Mouse (Mus musculus) forebrain, postnatal 0 days (tissue): ENCODE data around the gene Chrnb1. TPM values are rescaled to one million over a fixed set of nuclear protein-coding genes. Genes with fewer than 3 reads are reported as not detected.

ENCODE experiments used
- ATAC-seq: fragments of 200-750 bp; cut with Nextera tagmentation; 2 replicates; pipeline ENCODE4 v1.8.0; 2017; ENCODE audit warnings: mild to moderate bottlenecking, moderate library complexity
- DNase-seq: peaks from one replicate; pipeline ENCODE4 v3.0.0-alpha.2; 2015
- H3K27ac ChIP-seq: fragments of 300-500 bp; sonication (generic); 2 replicates; pipeline ENCODE4 v1.5.1; 2014; ENCODE audit warnings: low read depth, mild to moderate bottlenecking, antibody characterized with exemption, low read length, moderate library complexity, mixed read lengths
- H3K27me3 ChIP-seq: fragments of 300-500 bp; sonication (generic); 2 replicates; pipeline ENCODE4 v1.6.1; 2014; ENCODE audit warnings: mild to moderate bottlenecking, low read length, mixed read lengths; ENCODE audit not compliant: insufficient read depth
- H3K36me3 ChIP-seq: fragments of 300-500 bp; sonication (generic); 2 replicates; pipeline ENCODE4 v1.6.1; 2014; ENCODE audit warnings: mild to moderate bottlenecking, moderate library complexity; ENCODE audit not compliant: insufficient read depth
- H3K4me1 ChIP-seq: fragments of 300-500 bp; sonication (generic); 2 replicates; pipeline ENCODE4 v1.6.1; 2014; ENCODE audit warnings: antibody characterized with exemption; ENCODE audit not compliant: insufficient read depth
- H3K4me2 ChIP-seq: fragments of 300-500 bp; sonication (generic); 2 replicates; pipeline ENCODE4 v1.6.1; 2014; ENCODE audit warnings: low read depth, mild to moderate bottlenecking, moderate library complexity
- H3K4me3 ChIP-seq: fragments of 300-500 bp; sonication (generic); 2 replicates; pipeline ENCODE4 v1.5.1; 2014; ENCODE audit warnings: low read depth, low read length, mixed read lengths
- H3K9ac ChIP-seq: fragments of 300-500 bp; sonication (generic); 2 replicates; pipeline ENCODE4 v1.6.1; 2014; ENCODE audit warnings: mild to moderate bottlenecking
- H3K9me3 ChIP-seq: fragments of 300-500 bp; sonication (generic); 2 replicates; pipeline ENCODE4 v1.6.1; 2016; ENCODE audit warnings: low read length
- CTCF ChIP-seq: sonication (generic); IDR thresholded peaks from 2 replicates; pipeline ENCODE4 v1.5.1; 2016; ENCODE audit warnings: antibody characterized with exemption, control low read depth, low read depth
- WGBS: fragments of 180-500 bp; shearing (Covaris S2); extraction: QIAGEN DNeasy Blood & Tissue Kit; methylation state at CpG from one replicate; pipeline ENCODE4 v1.1.7; 2014; 5-methylcytosine and 5-hydroxymethylcytosine counted together
- polyA plus RNA-seq: library from polyadenylated mRNA; unstranded; fragments of >200 nt; fragmentation: Nextera tagmentation; extraction: Ambion mirVana; gene quantifications from 2 replicates; pipeline ENCODE4 v1.2.1, GENCODE M21; 2015
- total RNA-seq: library from RNA; depleted of rRNA; stranded (reverse); fragments of >200 nt; gene quantifications from 2 replicates; pipeline ENCODE4 v1.2.3, GENCODE M21; 2014; rRNA removed

Gene Chrnb1
- total and polyA plus RNA-seq, 2 experiments from 2014 or later: 0.33 to 1.2 TPM

DNA sequence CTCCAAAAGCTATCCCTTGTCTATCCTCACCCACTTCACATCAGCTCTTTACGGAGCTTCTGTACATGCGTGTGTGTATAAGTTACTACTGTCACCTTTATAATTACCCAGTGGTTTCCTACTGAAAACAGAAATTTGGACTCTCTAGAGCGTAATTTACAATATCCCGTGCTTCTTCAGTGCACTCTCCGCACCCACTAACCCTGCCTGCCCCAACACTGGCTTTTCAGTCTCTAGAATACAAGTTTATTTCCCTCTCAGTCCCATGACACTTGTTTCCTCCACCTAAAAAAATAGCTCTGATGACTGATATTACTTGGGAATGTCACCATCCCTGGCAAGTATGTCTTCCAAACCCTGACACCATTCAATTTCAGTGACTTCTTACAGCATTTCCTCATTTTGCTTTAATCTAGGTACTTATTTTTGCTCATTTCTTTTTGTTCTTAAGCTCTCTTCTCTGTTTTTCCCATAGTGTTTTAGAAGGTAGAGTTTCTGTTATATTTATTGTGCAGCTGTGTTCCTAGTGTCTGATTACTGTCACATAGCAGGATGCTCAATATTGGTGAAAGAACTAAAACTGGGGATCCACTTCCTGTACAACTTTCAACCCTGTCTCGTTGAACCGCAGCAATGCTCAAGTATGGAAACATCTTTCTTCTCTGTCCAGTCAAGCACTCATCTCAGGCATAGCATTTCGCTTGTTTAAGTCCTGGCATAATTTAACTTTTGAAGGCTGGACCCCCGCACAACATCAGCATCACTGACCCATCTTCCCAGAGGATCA lies 38.2 kb downstream of the Chrnb1 start:
- peak overlapping the region; percentile 67 for H3K4me2 ChIP-seq
- DNase-seq (no peak), ATAC-seq (no peak)
- WGBS: 40% methylated on average over 9 of the region's 9 CpGs
- H3K9me3 ChIP-seq: no peaks in the 10 kb centered on the region
- H3K27ac ChIP-seq: peak overlapping the region; percentile 97
- H3K9ac ChIP-seq: peak overlapping the region; percentile 72
- peaks cover 24% of the 10 kb centered on the region for H3K4me1 ChIP-seq
- no peaks in the 10 kb centered on the region for H3K36me3 ChIP-seq
- peak overlapping the region; percentile 58 for H3K4me3 ChIP-seq
- H3K27me3 ChIP-seq: no peaks in the 10 kb centered on the region
- TF ChIP-seq CTCF: no peak

DNA sequence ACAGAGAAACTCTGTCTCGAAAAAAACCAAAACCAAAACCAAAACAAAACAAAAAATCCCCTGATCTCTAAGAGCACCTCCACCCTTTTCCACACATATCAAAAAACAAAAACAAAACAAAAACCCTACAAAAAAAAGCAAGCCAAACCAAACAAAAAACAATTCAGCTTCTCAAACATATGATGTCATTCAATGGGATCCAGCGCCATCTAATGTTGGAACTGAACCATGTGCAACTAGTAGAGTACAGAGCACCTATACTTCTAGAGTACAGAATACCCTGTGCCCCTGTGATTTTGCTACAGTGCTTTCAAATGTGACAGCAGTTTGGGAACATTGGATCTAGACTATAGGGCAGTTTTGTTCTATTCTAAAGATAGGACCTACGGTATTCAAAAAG lies 41.0 kb downstream of the Chrnb1 start:
- no peak overlapping the region for H3K4me3 ChIP-seq
- peak; percentile 78 for TF ChIP-seq CTCF
- H3K36me3 ChIP-seq: no peaks in the 10 kb centered on the region
- DNase-seq: peak; percentile 81
- no peak overlapping the region for H3K9ac ChIP-seq
- H3K27ac ChIP-seq: no peak overlapping the region
- H3K4me2 ChIP-seq: no peak overlapping the region
- no peaks in the 10 kb centered on the region for H3K9me3 ChIP-seq
- peaks cover 17% of the 10 kb centered on the region for H3K4me1 ChIP-seq
- 35% methylated on average over 3 of the region's 3 CpGs for WGBS
- no peaks in the 10 kb centered on the region for H3K27me3 ChIP-seq
- no peak for ATAC-seq

DNA sequence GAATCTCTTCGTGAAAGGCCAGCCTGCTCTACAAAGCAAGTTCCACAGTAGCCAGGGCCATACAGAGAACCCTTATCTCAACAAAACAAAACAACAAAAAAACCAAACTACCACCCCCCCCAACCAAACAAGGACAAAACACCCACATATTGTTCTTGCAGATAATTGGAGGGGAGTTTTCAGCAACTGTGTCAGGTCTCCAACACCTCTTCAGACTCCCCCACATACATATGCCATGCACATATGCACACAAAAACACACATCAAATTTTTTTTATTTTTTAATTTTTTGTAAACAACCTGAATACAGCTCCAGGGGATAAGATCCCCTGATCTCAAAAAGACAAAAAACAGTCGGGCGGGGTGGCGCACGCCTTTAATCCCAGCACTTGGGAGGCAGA lies 41.5 kb downstream of the Chrnb1 start:
- no peak for ATAC-seq

DNA sequence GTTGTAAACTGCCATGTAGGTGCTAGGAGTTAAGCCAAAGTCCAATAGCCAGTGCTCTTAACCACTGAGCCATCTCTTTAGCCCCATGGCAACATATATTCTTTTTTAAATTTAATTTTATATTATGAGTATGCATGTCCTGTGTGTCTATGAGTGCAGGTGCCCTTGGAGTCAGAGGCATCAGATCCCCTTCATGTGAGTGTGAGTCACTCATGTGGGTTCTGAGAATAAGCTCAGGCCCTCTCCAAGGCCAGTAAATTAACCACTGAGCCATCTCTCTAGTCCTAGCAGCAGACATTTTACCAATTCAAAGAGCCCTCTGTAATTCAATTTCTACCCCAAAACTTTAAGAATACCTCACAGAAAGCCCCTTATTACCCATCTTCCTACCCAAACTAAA lies 43.1 kb downstream of the Chrnb1 start:
- no peak for TF ChIP-seq CTCF
- H3K4me1 ChIP-seq: peaks cover 15% of the 10 kb centered on the region
- H3K4me3 ChIP-seq: no peak overlapping the region
- no peak overlapping the region for H3K9ac ChIP-seq
- no peaks in the 10 kb centered on the region for H3K36me3 ChIP-seq
- no peak overlapping the region for H3K27ac ChIP-seq
- no peak overlapping the region for H3K4me2 ChIP-seq
- no peaks in the 10 kb centered on the region for H3K9me3 ChIP-seq
- no peaks in the 10 kb centered on the region for H3K27me3 ChIP-seq
- DNase-seq (no peak), ATAC-seq (no peak)

More for the DNA sequence above, 41.5 kb downstream of the Chrnb1 start:
- peaks cover 15% of the 10 kb centered on the region for H3K4me1 ChIP-seq
- no peaks in the 10 kb centered on the region for H3K36me3 ChIP-seq
- H3K27ac ChIP-seq: no peak overlapping the region
- TF ChIP-seq CTCF: no peak
- WGBS: 87% methylated on average over 5 of the region's 5 CpGs
- no peak overlapping the region for H3K4me3 ChIP-seq
- H3K4me2 ChIP-seq: no peak overlapping the region
- H3K9me3 ChIP-seq: no peaks in the 10 kb centered on the region
- DNase-seq: no peak
- H3K27me3 ChIP-seq: no peaks in the 10 kb centered on the region
- no peak overlapping the region for H3K9ac ChIP-seq

DNA sequence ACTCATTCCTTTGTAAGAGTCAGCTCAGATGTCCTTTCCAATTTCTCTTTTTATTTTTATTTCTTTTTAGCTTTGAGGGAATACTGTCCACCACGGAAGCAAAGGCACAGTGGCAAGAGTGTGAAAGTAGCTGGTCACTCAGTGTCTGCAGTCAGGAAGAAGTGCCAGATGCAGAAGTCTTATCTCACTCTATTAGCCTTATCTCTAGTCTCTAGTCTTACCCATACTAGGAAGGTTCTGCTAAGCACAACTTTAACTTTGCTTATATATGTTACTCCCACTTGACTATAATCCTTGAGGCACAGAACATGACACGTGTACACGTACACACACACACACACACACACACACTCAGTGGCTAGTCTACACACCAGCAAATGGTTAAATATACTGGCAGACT lies 44.1 kb downstream of the Chrnb1 start:
- Histone ChIP-seq H3K9ac (no peak overlapping the region), H3K36me3 (peaks cover 7% of the 10 kb centered on the region), H3K4me2 (no peak overlapping the region), H3K4me3 (no peak overlapping the region), H3K9me3 (no peaks in the 10 kb centered on the region), H3K4me1 (peaks cover 10% of the 10 kb centered on the region), H3K27me3 (no peaks in the 10 kb centered on the region), H3K27ac (no peak overlapping the region)
- WGBS: 83% methylated on average over 3 of the region's 3 CpGs
- DNase-seq (no peak), ATAC-seq (no peak)
- TF ChIP-seq CTCF: no peak

Other genes starting within 250 kb of the Chrnb1 start
Only the 30 nearest of the 45 such genes appear.
- gene Fxr2, start 163.0 kb downstream of the Chrnb1 start, total RNA-seq: 83.9 and 94.5 TPM in 2 replicates
- gene Fxr2, start 163.0 kb downstream of the Chrnb1 start, polyA plus RNA-seq: 23.1 and 25.2 TPM in 2 replicates
- gene Sox15, start 140.6 kb downstream of the Chrnb1 start, total RNA-seq: not detected in 2 replicates
- not detected in 2 replicates for gene Sox15, start 140.6 kb downstream of the Chrnb1 start, polyA plus RNA-seq
- 158 and 214 TPM in 2 replicates for gene Mpdu1, start 133.3 kb downstream of the Chrnb1 start, total RNA-seq
- gene Mpdu1, start 133.3 kb downstream of the Chrnb1 start, polyA plus RNA-seq: 118 and 122 TPM in 2 replicates
- 6.4 and 7.7 TPM in 2 replicates for gene Cd68, start 129.8 kb downstream of the Chrnb1 start, total RNA-seq
- gene Cd68, start 129.8 kb downstream of the Chrnb1 start, polyA plus RNA-seq: 16.0 and 16.3 TPM in 2 replicates
- 1,003 and 1,045 TPM in 2 replicates for gene Eif4a1, start 123.5 kb downstream of the Chrnb1 start, total RNA-seq
- gene Eif4a1, start 123.5 kb downstream of the Chrnb1 start, polyA plus RNA-seq: 614 and 772 TPM in 2 replicates
- 79.2 and 82.4 TPM in 2 replicates for gene Senp3, start 113.9 kb downstream of the Chrnb1 start, total RNA-seq
- gene Senp3, start 113.9 kb downstream of the Chrnb1 start, polyA plus RNA-seq: 60.6 and 77.6 TPM in 2 replicates
- 1.3 TPM in 1 of 2 replicates, not detected in the other for gene Tnfsf13, start 110.2 kb downstream of the Chrnb1 start, total RNA-seq
- 0.48 and 0.61 TPM in 2 replicates for gene Tnfsf13, start 110.2 kb downstream of the Chrnb1 start, polyA plus RNA-seq
- 3.3 and 6.7 TPM in 2 replicates for gene Tnfsf12, start 100.1 kb downstream of the Chrnb1 start, total RNA-seq
- gene Tnfsf12, start 100.1 kb downstream of the Chrnb1 start, polyA plus RNA-seq: 4.3 and 7.4 TPM in 2 replicates
- 0.95 and 4.4 TPM in 2 replicates for gene Tnfsfm13, start 99.8 kb downstream of the Chrnb1 start, total RNA-seq
- 1.4 and 2.1 TPM in 2 replicates for gene Tnfsfm13, start 99.8 kb downstream of the Chrnb1 start, polyA plus RNA-seq
- 11.1 and 20.5 TPM in 2 replicates for gene Polr2a, start 37.3 kb downstream of the Chrnb1 start, total RNA-seq
- gene Polr2a, start 37.3 kb downstream of the Chrnb1 start, polyA plus RNA-seq: 9.1 and 10.0 TPM in 2 replicates
- not detected in 2 replicates for gene Slc35g3, start 34.0 kb downstream of the Chrnb1 start, total RNA-seq
- gene Slc35g3, start 34.0 kb downstream of the Chrnb1 start, polyA plus RNA-seq: 0.21 TPM in 1 of 2 replicates, not detected in the other
- gene Zbtb4, start 30.0 kb downstream of the Chrnb1 start, total RNA-seq: 20.3 and 22.9 TPM in 2 replicates
- 2.1 and 2.7 TPM in 2 replicates for gene Zbtb4, start 30.0 kb downstream of the Chrnb1 start, polyA plus RNA-seq
- gene Fgf11, start 5.9 kb upstream of the Chrnb1 start, total RNA-seq: 10.1 and 15.9 TPM in 2 replicates
- gene Fgf11, start 5.9 kb upstream of the Chrnb1 start, polyA plus RNA-seq: 1.6 and 3.1 TPM in 2 replicates
- 0.23 and 0.76 TPM in 2 replicates for gene Tmem102, start 9.7 kb upstream of the Chrnb1 start, total RNA-seq
- gene Tmem102, start 9.7 kb upstream of the Chrnb1 start, polyA plus RNA-seq: 0.74 and 1.2 TPM in 2 replicates
- not detected in 2 replicates for gene Gm39566, start 19.4 kb upstream of the Chrnb1 start, total RNA-seq
- gene Gm39566, start 19.4 kb upstream of the Chrnb1 start, polyA plus RNA-seq: not detected in 2 replicates
- gene Spem2, start 22.5 kb upstream of the Chrnb1 start, total RNA-seq: not detected in 2 replicates
- not detected in 2 replicates for gene Spem2, start 22.5 kb upstream of the Chrnb1 start, polyA plus RNA-seq
- 0.38 and 0.62 TPM in 2 replicates for gene Spem1, start 26.2 kb upstream of the Chrnb1 start, total RNA-seq
- gene Spem1, start 26.2 kb upstream of the Chrnb1 start, polyA plus RNA-seq: 0.23 and 0.50 TPM in 2 replicates
- gene Nlgn2, start 41.8 kb upstream of the Chrnb1 start, total RNA-seq: 82.2 and 104 TPM in 2 replicates
- 13.0 and 18.2 TPM in 2 replicates for gene Nlgn2, start 41.8 kb upstream of the Chrnb1 start, polyA plus RNA-seq
- 117 and 189 TPM in 2 replicates for gene Tmem256, start 42.6 kb upstream of the Chrnb1 start, total RNA-seq
- gene Tmem256, start 42.6 kb upstream of the Chrnb1 start, polyA plus RNA-seq: 350 and 422 TPM in 2 replicates
- gene Plscr3, start 50.4 kb upstream of the Chrnb1 start, total RNA-seq: 26.6 and 30.6 TPM in 2 replicates
- 36.2 and 38.2 TPM in 2 replicates for gene Plscr3, start 50.4 kb upstream of the Chrnb1 start, polyA plus RNA-seq
- not detected in 2 replicates for gene Tnk1, start 62.8 kb upstream of the Chrnb1 start, total RNA-seq
- gene Tnk1, start 62.8 kb upstream of the Chrnb1 start, polyA plus RNA-seq: 0.10 and 0.23 TPM in 2 replicates
- not detected in 2 replicates for gene Tmem95, start 82.1 kb upstream of the Chrnb1 start, total RNA-seq
- not detected in 2 replicates for gene Tmem95, start 82.1 kb upstream of the Chrnb1 start, polyA plus RNA-seq
- 1.0 and 1.3 TPM in 2 replicates for gene Kctd11, start 85.5 kb upstream of the Chrnb1 start, total RNA-seq
- gene Kctd11, start 85.5 kb upstream of the Chrnb1 start, polyA plus RNA-seq: 0.58 and 0.88 TPM in 2 replicates
- 0.90 TPM in 1 of 2 replicates, not detected in the other for gene Acap1, start 99.6 kb upstream of the Chrnb1 start, total RNA-seq
- 0.26 and 0.48 TPM in 2 replicates for gene Acap1, start 99.6 kb upstream of the Chrnb1 start, polyA plus RNA-seq
- 9.2 and 10.5 TPM in 2 replicates for gene 2810408A11Rik, start 105.0 kb upstream of the Chrnb1 start, total RNA-seq
- gene 2810408A11Rik, start 105.0 kb upstream of the Chrnb1 start, polyA plus RNA-seq: 10.6 and 11.4 TPM in 2 replicates
- gene Neurl4, start 105.1 kb upstream of the Chrnb1 start, total RNA-seq: 97.4 and 155 TPM in 2 replicates
- 15.6 and 18.2 TPM in 2 replicates for gene Neurl4, start 105.1 kb upstream of the Chrnb1 start, polyA plus RNA-seq
- 44.4 and 48.0 TPM in 2 replicates for gene Gps2, start 117.9 kb upstream of the Chrnb1 start, total RNA-seq
- 64.9 and 67.1 TPM in 2 replicates for gene Gps2, start 117.9 kb upstream of the Chrnb1 start, polyA plus RNA-seq
- gene Eif5a, start 126.0 kb upstream of the Chrnb1 start, total RNA-seq: 489 and 520 TPM in 2 replicates
- 1,306 and 1,372 TPM in 2 replicates for gene Eif5a, start 126.0 kb upstream of the Chrnb1 start, polyA plus RNA-seq
- gene Ybx2, start 139.9 kb upstream of the Chrnb1 start, total RNA-seq: 7.8 and 22.8 TPM in 2 replicates
- 1.5 and 2.5 TPM in 2 replicates for gene Ybx2, start 139.9 kb upstream of the Chrnb1 start, polyA plus RNA-seq
- gene Slc2a4, start 152.2 kb upstream of the Chrnb1 start, total RNA-seq: 4.1 and 7.8 TPM in 2 replicates
- gene Slc2a4, start 152.2 kb upstream of the Chrnb1 start, polyA plus RNA-seq: 3.5 and 3.9 TPM in 2 replicates